Mouse (Mus musculus) thymus, adult 18-20 months (tissue): ENCODE results near the gene Fgd3.

Source experiments
- DNase-seq, 2 experiments: peaks; one replicate each; pipeline ENCODE4 v3.0.0; 2022; ENCODE audit warnings: mixed read lengths in 2 of 2

Fgd3 gene

DNA sequence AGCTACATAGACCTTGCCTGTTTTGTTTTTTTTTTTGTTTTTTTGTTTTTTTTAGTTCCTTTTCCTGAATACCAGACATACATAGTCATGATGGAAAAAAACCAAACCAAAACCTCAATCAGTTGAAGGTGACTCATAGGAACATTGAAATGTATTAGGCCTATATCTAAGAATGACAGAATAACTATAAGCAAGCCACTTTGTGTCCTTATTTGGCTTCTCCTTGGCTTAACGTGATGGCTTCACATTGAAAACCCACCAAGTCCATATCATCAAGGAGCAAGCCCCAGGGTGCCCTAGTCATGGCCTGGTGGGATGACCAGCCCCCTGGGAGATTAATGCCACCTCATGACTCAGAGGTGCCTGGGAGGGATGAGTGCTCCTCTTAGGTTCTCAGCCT, 19.3 kb downstream of the Fgd3 start:
- DNase-seq: no peak

DNA sequence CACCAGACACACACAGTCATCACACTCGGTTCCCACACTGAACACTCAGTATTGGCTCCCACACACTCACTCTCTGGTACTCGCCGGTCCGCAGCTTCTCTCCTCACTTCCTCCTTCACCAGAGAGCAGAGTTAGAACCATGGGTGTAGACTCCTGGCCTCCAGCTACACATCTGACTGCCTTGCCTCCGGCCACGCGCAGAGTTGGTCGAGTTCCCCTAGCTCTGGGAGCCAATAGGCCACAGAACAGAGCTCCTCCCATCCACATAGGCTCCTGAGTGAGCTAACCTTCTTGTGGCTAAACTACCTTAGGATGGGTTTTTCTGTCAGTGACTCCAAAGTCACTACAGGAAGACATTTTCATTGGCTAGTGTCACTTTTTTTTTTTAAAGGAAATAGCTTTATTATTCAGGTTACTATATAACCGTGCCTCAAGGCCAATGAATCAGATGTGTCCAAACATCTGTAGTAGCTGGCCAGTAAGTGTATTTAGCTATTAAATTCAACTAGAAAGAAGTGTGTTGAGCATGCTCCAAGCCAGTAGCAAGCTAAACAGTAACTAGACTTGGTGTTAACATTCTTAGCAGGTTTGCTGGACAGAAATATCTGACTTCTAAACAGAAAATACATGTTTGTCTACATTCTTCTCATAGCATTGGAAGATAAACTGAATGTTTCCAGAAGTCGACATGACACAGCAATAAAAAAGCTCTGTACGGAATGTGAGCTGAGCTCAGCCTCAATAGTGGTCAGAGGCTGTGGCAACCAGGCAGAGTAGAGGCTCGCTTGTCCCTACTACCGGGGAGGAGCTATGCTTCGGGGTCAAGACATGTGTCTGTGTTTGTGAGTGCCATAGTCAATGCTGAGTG, 21.4 kb downstream of the Fgd3 start:
- no peak for DNase-seq

DNA sequence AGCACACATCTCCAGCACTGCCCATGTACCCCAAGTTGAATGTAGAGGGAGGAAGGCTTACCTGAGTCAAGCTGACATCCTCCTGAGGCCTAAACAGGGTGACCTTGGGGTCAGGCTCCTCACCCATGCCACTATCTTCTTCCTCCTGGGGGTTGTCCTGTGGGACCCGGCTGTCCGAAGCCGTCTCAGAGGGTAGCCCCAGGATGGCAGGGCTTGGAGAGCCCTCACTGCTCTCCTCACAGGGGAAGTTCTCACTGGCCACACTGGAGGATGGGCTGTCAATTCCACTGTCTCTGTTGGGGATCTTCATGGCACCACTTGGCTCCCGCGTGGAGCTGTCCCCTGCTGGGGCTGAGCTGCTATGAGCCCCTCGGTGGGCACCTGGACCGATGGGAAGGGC, 23.8 kb downstream of the Fgd3 start:
- no peak for DNase-seq

DNA sequence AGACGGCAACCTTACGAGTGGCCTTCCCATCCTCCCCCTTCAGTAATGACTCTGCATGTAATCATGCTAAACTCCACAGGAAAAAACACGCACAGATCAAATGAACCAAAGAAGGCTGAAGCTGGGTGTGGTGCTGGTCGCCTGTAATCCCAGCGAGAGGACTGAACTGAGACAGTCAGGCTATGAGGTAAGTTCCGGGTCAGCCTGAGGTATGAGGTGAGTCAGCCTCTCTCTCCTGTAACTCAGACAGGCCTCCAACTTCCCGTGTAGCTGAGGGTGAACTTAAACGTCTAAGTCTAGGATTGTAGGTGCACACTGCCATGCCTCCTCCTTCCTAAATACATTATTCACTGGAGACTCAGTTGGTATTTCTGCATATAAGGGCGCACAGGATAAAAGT, 26.0 kb downstream of the Fgd3 start:
- no peak for DNase-seq

DNA sequence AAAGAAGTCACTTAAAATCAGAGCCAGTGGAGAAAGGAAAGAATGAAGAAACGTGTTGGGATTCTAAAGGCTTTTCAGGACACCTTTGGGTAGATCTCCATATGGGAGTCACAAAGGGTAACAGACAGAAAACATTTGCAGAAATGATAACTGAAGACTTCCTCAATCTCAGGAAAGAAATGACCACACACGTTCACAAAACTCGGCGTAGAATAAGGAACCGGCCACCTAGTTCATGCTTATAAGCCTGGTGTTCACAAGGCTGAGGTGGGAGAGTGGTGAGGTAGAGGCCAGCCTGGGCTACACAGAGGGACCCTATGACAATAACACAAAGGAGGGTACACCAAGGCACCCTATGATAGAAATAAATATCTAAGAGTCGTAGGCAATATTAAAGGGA, 28.2 kb downstream of the Fgd3 start:
- DNase-seq: no peak

DNA sequence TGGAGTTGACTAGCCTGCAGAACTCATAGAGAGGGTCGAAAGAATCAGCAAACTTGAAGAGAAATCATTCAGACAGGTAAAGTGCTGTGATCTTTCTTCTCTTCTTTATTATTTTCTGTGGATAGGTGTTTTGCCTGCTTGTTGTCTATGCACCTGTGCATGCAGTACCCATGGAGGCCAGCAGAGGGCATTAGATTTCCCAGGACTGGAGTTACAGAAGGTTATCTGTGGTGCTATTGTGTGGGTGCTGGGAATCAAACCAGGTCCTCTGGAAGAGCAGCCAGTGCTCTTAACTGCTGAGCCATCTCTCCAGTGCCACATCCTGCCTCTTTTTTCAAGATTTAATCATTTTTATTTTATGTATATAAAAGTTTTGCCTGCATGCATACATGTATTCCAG, 28.7 kb downstream of the Fgd3 start:
- peak in 1 of 2 experiments; percentile 28 for DNase-seq

DNA sequence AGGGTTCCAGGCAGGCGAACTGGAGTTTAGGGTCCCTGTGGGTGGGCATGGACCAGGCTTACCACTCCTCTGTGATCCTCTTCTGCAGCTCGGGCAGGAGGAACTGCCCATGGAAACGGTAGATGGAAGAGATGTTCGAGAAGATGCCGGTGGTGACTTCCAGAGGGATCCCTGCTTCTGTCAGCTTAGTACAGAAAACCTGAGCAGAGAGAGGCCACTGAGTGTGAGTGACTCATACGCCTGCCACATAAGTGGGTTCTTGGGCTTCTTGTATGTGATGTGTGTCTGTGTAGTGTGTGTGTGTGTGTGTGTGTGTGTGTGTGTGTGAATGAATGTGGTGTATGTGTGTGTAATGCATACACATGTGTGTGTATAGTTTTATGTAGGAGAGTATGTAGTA, 32.9 kb downstream of the Fgd3 start:
- DNase-seq: no peak

DNA sequence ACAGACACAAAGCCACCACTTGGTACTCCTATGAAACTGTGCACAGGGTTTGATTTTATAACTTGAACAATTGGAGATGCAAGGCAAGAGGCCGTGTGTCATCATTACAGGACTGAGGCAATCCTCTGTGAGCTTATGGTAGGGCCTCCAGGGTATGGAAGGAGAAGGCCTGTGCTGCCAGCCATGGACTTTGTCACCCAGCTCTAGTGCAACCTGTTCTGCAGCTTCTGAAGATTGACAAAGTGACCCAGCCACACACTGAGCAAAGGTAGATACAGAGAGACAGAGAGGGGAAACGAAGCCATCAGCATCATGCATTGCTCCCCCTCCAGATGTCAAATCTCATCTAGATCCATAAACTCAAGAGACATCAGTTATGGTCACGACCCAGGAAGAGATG, 33.4 kb downstream of the Fgd3 start:
- no peak for DNase-seq

DNA sequence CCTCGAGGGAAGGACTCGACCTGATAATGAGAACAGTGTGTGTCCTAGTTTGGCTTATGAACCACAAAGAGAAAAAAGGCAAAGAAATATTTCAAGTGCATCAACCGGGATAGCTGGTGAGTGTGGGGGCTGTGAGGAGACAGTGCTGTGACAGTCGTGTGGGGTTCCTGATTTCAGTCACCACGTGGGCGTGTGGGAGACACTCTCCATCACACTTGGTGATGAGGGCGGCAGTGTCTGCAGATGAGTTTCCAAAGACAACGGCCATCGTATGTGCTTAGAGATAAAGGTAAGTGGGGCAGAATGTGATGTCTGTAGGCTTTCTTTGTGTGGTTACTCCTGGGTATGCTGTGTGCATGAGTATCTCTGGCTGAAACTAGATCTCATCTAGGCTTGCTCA, 36.4 kb downstream of the Fgd3 start:
- DNase-seq: no peak

DNA sequence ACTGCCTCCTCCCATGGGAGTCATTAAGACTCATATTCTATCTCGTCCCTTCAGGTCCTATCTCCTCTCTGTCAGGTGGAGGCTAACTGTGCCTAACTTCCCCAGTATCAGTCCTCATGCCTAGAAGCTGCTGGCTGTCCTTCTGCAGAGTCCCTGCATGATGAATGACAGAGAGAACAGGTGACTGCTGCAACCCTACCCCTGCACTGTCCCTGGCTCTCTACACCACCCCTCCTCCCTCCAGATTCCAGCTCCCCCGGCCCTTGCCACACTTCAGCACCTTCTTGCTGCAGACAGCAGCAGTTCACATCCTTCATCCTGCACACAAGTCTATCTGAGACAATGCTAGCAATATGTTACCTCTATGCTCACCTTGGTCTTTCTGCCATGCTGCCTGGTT, 37.9 kb downstream of the Fgd3 start:
- DNase-seq: no peak

DNA sequence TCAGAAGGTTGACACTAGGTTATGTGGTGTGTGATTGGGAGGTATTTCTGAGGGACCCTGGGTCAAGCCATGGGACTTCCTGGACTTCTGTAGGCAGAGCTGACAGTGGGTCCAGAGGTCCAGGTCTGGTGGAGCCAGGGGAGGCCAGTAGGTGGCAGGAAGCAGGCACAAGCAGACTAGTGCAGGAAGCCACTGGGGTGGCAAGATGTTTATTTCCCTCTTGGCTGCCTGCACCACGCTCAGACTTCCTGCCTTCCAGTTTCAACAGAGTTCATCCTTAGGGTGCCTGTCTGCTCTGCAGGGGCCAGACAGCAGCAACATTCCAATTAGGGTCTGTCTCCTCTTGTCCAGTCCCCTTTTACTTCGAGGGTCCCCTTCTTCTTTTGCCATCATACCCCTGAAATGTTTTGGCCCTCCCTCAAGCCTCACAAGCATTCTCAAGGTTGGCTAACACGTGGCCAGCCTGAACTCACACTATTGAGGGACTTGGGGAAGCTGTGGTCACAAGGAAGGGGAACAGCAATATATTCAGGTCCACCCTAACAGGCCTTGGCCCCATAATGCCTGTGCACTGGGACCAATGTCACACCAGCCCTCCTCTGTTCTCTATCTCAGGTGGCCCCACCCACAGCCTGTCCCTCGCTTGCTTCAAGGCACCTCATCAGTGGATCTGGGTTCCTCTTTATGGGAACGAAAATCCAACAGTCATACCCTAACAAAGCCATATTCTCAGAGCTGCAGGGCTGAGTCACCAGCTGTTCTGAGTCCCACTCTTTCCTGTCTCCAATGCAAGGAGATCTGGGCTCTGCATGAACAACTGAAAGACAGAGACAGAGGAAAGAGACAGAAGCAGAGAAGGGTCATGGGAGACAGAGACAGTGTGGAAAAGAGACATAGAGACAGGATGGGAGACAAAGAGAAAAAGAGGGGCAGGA, 48.0 kb downstream of the Fgd3 start:
- no peak for DNase-seq

DNA sequence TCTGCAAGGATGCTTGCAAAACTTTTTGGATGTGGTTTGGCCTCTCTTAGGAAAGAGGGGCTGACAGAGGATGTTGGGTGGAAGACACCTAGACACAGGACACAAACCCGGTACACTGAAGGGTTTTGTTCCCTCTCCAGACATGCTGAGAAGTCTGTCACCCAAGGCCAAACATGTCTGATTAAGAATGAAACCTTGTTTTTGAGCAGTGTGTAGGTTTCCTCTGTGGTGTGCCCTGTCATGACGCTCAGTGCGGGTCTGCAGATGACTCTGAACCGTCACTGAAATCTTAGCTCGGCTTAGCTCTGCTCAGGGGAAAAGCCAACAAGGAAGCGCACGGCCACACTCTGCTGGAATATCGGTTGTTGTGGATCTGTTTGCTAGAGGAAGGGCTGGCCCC, 49.6 kb downstream of the Fgd3 start:
- DNase-seq: no peak

DNA sequence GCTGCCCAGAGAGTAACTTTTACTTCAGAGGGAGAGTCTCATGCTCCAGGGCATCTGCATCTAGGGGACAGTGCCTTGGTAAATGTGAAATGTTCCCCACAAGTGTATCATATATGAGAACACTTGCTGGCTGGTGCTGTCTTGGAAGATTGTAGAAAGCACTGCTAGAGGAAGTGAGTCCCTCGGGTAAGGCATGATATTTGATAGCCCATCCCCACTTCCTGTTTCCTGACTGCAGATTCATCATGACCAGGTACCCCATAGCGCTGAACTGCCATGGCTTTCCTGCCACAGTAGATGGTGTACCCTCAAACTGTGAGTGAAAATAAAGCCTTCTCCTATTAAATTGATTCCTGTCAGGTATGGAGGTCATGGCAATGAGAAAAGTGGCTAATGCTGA, 52.5 kb downstream of the Fgd3 start:
- no peak for DNase-seq

DNA sequence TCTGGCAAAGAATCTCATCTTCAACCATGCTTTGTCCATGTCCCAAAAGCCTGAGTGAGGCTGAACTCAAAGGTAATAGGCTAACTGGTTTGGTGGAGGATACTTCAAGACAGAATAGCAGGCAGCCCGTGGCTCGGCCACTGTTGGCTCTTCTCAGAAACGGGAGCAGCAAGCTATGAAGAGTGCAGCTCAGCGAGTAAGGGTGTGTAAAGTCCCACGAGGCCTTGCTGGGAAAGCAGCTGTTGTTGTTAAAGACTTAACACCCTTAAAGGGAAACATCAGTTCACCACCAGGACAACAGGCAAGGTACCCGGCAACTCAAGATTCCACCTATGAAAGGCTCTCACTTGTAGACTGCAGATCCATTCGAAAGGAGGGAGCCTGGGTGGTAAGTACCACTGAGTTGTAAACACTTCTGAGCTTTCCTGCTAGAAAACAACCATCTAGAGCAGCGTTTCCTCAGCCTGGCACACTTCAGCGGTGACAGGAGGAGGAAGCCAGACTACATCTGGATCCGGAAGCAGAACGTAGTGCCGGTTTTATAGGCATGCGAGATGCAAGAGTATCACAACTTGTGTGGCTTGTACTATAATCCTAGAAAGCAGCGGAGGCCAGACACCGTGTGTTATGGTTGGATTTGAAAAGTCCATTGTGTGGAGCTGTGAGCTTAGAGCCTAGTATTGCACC, 59.9 kb downstream of the Fgd3 start:
- DNase-seq: no peak

DNA sequence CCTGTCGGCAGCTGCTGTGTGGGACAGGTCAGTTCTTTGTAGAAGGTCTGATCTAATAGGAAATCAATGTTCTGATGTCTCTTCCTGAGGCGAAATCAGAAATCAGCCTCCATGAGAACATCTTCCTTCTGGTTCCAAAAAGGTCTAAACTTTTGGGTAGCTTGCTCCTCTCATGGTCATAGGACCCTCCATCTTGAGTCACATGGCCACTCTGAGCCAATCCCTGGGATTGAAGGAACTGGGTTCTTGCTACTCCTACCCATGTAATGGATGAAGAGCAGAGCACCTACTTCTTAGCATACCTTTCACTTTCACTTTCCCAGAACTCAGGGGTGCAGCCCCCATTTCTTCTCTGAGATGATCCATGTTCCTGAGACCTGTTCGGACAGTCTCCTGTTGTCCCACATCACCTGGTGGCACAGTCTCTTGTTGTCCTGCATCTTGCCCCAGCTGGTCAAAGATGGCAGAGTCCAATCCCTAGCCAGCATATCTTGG, 62.2 kb downstream of the Fgd3 start:
- no peak for DNase-seq

DNA sequence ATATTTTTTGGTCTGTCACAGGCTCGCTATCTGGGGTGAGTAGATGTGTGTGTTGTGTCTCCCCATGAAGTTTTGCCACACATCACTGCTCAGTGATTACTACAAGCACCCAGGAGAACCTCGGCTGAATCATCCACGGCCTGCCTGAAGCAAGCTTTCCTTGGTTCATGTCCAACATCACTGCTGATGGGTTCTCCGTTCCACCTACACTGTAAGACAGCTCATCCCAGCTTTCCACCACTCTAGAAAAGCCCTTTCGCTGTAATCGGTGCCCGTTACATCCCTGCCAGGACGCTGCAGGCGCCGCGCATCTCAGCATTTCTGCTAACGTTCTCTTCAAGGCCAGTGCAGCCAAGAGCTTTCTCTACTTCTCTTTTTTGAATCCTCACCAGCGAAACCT, 67.4 kb downstream of the Fgd3 start:
- DNase-seq: no peak

DNA sequence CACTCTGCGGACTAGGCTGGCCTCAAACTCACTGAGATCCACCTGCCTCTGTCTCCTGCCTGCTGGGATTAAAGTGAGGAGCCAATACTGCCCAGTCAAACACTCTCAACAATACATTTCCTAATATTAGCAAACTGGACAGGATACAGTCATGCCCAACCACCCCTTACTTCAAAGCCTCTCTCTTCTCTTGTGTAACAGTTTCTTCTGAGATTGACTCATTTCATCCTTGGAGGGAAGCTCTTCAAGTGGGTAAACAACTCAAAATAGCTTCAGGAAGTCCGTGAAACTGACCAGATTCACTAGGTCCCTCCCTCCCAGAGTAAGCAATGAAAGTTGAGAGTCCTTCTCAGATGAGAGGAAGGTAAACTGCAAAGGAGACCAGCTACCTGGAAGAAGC, 68.0 kb downstream of the Fgd3 start:
- DNase-seq: no peak

DNA sequence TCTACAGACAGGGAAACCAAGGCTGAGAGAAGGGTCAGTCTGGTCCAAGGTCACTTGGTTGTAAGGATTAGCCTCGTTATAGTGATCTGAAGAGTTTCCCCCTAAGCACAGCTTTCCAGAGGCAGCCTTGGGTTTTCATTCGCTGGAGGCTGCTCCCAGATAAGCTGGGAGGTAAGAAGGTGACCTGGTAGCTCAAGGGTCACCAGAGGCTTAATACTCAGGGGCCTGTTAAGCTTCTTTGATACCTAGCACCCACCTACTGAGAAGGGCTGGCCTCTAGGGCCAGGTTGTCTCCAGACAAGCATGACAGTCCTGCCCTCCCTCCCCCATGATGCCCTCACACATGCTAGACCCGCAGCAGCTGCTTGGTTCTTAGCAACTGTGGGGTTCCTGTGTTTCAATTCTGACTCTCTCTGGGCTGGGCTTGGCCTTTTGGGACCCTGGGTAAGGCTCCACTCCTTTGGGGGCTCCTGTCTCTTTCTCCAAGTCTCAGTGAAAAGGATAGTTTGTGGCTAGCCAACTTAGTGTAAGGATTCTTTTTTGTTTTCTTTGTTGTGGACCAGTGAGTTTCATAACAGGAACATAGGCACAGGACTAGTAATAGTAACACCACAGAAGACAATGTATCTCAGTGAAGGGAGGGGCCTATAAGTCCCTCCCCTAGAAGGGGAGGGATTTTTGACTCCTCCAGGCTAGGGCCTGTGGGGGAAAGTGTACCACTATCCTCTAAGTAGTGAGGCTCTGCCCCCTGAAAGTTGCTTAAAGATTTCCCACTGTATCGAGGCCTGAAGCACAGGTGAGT, 69.2 kb downstream of the Fgd3 start:
- DNase-seq: no peak

DNA sequence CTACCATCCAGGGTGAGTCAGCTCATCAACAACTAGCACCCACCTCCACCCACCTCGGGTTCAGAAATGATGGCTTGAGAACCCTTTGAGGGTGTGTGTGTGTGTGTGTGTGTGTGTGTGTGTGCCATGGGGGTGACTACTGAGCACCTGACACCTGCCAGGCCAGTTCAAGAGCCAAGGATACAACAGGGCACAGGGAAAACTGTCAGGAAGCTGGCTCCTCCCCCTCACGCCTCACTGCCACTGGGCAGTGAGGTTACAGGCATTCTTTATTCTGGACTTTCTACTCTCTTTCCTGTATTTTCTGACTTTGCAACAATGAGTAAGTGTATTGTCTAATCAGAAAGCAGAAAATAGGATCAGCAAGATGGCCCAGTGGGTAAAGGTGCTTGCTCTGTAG, 70.5 kb downstream of the Fgd3 start:
- DNase-seq: no peak

DNA sequence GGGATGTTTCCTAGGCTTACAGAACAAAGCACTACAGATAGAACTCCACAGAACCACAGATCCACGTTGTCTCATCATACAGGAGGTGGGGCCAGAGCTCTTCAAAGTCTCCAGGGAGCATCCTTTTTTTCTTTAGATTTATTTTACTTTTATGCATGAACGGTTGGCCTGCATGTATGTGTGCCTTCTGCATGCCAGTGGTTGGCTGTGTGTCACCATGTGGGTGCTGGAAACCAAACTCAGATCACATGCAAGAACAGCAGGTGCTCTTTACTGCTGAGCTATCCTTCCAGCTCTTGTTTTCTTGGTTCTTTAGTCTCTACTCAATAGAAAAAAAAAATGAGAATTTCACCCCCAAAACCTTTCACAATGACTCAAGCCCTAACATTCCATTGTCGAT, 71.2 kb downstream of the Fgd3 start:
- DNase-seq: no peak

DNA sequence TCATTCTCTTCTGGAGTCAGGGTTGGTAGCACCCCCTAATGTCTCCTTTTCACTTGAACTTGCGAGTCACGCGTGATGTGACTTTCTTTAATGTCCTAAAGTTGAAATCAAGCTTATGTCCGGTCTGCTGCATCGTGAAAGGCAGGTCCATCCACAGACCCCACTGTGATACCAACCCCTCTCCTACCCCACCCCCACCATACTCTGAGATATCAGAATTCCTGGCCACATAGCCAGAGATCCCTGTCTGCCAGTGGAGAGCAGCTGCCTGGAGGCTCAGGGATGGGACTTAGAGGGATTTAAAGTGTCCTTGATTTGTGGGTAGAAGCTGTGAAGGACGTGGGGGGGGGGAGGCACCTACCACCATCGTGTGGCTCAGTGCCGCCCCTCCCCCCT, 71.6 kb downstream of the Fgd3 start, which contains the start of gene Susd3:
TSS of gene Susd3 (minus strand) at position 240 of the 396 bp plus-strand sequence.
- no peak for DNase-seq
